Comparison of ENCODE assay signal across 25 mouse cellular contexts in the genomic region with DNA sequence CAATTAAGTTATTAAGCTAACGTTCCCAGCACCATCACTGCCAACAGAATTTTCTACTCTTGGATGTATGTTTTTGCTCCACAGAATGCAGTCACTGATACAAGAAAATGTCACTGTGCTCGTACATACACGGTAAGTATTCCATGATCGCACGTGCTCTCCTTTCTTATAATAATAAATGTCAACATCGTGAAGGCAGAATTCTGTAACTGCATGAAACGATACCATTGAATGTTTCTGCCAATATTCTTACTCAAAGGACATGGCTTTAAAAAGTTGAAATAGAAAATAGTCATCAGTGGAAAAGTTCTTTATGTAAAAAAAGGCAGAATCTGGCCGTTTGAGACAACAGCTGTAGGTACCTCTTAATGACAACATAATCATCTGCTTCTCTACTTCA.
"Had no signal": no experiment of that assay in that cellular context is flagged by ENCODE, and none has a peak within 500 bp of the region (broad histone marks: within the 10 kb centered on the region; RNA-seq: fewer than 3 reads in every experiment).

No protein-coding gene starts in this region.

- H3K27ac ChIP-seq: heart, adult 2 months; heart, embryonic 13.5 days; heart, embryonic 15.5 days; hindbrain, embryonic 13.5 days; hindbrain, embryonic 15.5 days; hindbrain, postnatal 0 days; intestine, embryonic 15.5 days; layer of hippocampus, adult 2 months; left cerebral cortex, adult 2 months; limb, embryonic 10.5 days; limb, embryonic 12.5 days had no signal

- H3K27me3 ChIP-seq: heart, embryonic 13.5 days; heart, embryonic 15.5 days; hindbrain, embryonic 13.5 days; hindbrain, embryonic 15.5 days; intestine, embryonic 15.5 days; limb, embryonic 12.5 days had no signal

- H3K4me1 ChIP-seq: intestine, embryonic 15.5 days; limb, embryonic 12.5 days had no signal

- H3K4me3 ChIP-seq: heart, adult 2 months; heart, embryonic 13.5 days; heart, embryonic 15.5 days; hindbrain, embryonic 13.5 days; hindbrain, embryonic 15.5 days; intestine, embryonic 15.5 days; layer of hippocampus, adult 2 months; left cerebral cortex, adult 2 months; limb, embryonic 10.5 days; limb, embryonic 12.5 days had no signal

- H3K4me2 ChIP-seq: heart, embryonic 11.5 days; heart, embryonic 13.5 days; heart, embryonic 15.5 days; hindbrain, embryonic 13.5 days; hindbrain, embryonic 15.5 days; intestine, embryonic 15.5 days; limb, embryonic 12.5 days had no signal

- ATAC-seq: forebrain, postnatal 0 days; hindbrain, postnatal 0 days; inflammation-experienced regulatory T-cells, adult 6 months; intestine, embryonic 15.5 days; intestine, postnatal 0 days had no signal

- H3K9ac ChIP-seq: forebrain, postnatal 0 days; heart, embryonic 13.5 days; heart, embryonic 15.5 days; hindbrain, embryonic 13.5 days; hindbrain, embryonic 15.5 days; intestine, embryonic 15.5 days; limb, embryonic 12.5 days had no signal

- H3K9me3 ChIP-seq: heart, embryonic 13.5 days; heart, embryonic 15.5 days; hindbrain, embryonic 13.5 days; hindbrain, embryonic 15.5 days; intestine, embryonic 15.5 days; limb, embryonic 10.5 days; limb, embryonic 12.5 days had no signal

- DNase-seq: forebrain, postnatal 0 days; gastrocnemius, postnatal 10 days; gastrocnemius, postnatal 36 days; heart, adult 11 months; heart, adult 2 months; heart, postnatal 14 days; heart, postnatal 36 days; kidney, adult 18-20 months; kidney, adult 8-10 months; kidney, postnatal 10 days; kidney, postnatal 25 days; kidney, postnatal 4 days had no signal
